Mouse (Mus musculus): ENCODE data around the gene Gm525. TPM values are rescaled to one million over a fixed set of nuclear protein-coding genes. Genes with fewer than 3 reads are reported as not detected.

The Gm525 gene
- polyA plus RNA-seq, 2 experiments: not detected

DNA sequence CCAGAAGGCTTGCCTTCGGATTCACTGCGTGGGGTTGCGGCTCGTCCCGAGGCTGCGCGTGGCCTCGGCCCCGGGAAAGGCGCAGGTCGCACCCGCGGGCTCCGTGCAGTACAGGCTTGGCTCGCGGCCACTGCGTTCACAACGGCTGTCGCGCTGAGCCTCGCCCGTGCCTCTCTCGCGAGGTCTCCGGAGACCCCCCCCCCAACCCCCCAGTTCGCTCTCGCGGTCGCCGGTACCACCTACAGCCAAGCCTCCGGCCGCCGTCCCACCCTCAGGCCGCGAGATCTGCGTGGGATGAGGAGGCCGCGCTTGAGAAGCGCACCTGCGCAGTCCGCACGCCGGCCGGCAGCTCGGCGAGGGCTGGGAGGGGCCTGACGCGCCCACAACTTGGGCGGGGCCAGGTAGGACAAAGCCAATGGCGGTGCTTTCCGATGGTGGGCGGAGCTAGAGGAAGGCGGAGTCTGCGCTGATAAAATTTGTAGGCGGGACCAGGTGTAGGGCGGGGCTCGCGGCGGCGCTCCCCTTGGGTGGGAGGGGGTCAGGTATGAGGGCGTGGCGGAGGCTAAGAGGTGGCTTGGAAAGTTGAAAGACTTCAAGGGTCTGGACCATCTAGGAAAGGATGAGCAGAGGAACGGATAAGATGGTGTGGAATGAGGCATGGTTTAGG, 13.1 kb upstream of the Gm525 start:
- Histone ChIP-seq H3K36me3 (replicated peaks; ENCODE audit: control insufficient read depth, insufficient read depth, low read depth) (no peaks in the 10 kb centered on the region), H3K4me2 (ENCODE audit: low read depth) (peak overlapping the region; percentile 100), H3K9me3 (ENCODE audit: control insufficient read depth, low read length) (no peaks in the 10 kb centered on the region), H3K4me3 (ENCODE audit: insufficient read depth in 1 of 2, low read depth in 2 of 2, low read length in 2 of 2) (peak overlapping the region; percentile 59 to 78), H3K4me1 (replicated peaks; ENCODE audit: control insufficient read depth in 2 of 2, insufficient read depth in 2 of 2, low read length in 1 of 2) (peaks cover 12 to 17% of the 10 kb centered on the region in 2 experiments), H3K27me3 (ENCODE audit: control insufficient read depth, insufficient read depth, low read length) (no peaks in the 10 kb centered on the region), H3K9ac (replicated peaks) (peak overlapping the region; percentile 64), H3K27ac (no peak overlapping the region)
- DNase-seq (ENCODE audit: low read depth in 3 of 3, low spot score in 3 of 3) (peak; percentile 70 to 78 (median 76)), ATAC-seq (ENCODE audit: insufficient read depth) (peak; percentile 89)
- WGBS (ENCODE audit: insufficient replicate concordance): under 1% methylated on average over 63 of the region's 63 CpGs
- TF ChIP-seq EP300 (IDR thresholded peaks at IDR 0.05; ENCODE audit: low read depth) (no peak), CTCF (IDR thresholded peaks at IDR 0.05; ENCODE audit: low read depth) (no peak)

DNA sequence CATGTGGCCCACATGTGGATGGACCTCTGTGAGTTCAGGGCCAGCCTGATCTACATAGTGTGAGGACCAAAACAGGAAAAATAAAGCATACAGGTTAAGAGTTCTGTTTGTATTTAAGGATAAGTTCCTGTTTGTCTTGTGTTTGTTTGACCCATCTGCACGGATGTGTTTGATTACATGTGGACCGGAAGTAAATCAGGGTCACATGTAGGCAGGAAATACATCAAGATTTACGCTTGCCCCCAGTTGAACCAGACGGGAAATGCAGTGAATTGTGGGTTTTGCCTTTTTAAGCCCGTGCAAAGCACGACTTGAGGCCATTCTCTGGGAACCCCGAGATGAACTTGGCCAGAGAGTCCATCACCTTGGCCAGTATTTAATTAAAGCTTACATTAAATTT, 12.3 kb upstream of the Gm525 start:
- DNase-seq (ENCODE audit: low read depth in 3 of 3, low spot score in 3 of 3): no peak
- Histone ChIP-seq H3K4me2 (ENCODE audit: low read depth) (no peak overlapping the region), H3K27me3 (ENCODE audit: control insufficient read depth, insufficient read depth, low read length) (no peaks in the 10 kb centered on the region), H3K9ac (replicated peaks) (no peak overlapping the region), H3K27ac (no peak overlapping the region), H3K4me3 (ENCODE audit: insufficient read depth in 1 of 2, low read depth in 2 of 2, low read length in 2 of 2) (no peak overlapping the region), H3K4me1 (replicated peaks; ENCODE audit: control insufficient read depth in 2 of 2, insufficient read depth in 2 of 2, low read length in 1 of 2) (peaks cover 12 to 17% of the 10 kb centered on the region in 2 experiments), H3K9me3 (ENCODE audit: control insufficient read depth, low read length) (no peaks in the 10 kb centered on the region), H3K36me3 (replicated peaks; ENCODE audit: control insufficient read depth, insufficient read depth, low read depth) (no peaks in the 10 kb centered on the region)
- TF ChIP-seq EP300 (IDR thresholded peaks at IDR 0.05; ENCODE audit: low read depth) (no peak), CTCF (IDR thresholded peaks at IDR 0.05; ENCODE audit: low read depth) (no peak)
- ATAC-seq (ENCODE audit: insufficient read depth): no peak
- WGBS (ENCODE audit: insufficient replicate concordance): 57% methylated on average over 7 of the region's 7 CpGs

DNA sequence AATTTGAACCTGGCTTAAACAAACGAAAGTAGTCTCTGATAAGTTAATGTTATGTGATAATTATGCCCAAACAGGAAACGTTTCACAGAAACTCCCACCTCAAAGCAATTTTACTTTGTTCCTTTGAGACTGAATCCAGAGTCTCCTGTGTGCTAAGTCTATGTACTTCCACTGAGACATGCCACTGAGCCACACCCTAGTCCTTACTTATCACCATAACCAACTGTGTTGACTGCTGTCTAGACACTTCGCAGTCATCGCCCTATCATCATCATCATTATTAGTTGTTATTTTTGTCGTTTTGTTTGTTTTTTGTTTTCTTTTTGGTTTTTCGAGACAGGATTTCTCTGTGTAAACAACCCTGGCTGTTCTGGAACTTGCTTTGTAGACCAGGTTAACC, 9.3 kb upstream of the Gm525 start:
- no peaks in the 10 kb centered on the region for H3K36me3 ChIP-seq (replicated peaks; ENCODE audit: control insufficient read depth, insufficient read depth, low read depth)
- 16% methylated on average over 6 of the region's 6 CpGs for whole genome bisulfite sequencing (ENCODE audit: insufficient replicate concordance)
- H3K9ac ChIP-seq (replicated peaks): no peak overlapping the region
- H3K9me3 ChIP-seq (ENCODE audit: control insufficient read depth, low read length): no peaks in the 10 kb centered on the region
- H3K27me3 ChIP-seq (ENCODE audit: control insufficient read depth, insufficient read depth, low read length): no peaks in the 10 kb centered on the region
- TF ChIP-seq EP300 (IDR thresholded peaks at IDR 0.05; ENCODE audit: low read depth) (no peak), CTCF (IDR thresholded peaks at IDR 0.05; ENCODE audit: low read depth) (no peak)
- peak overlapping the region; percentile 3; the same call in 1 of the 2 replicates for H3K4me2 ChIP-seq (ENCODE audit: low read depth)
- H3K4me3 ChIP-seq (ENCODE audit: insufficient read depth in 1 of 2, low read depth in 2 of 2, low read length in 2 of 2): no peak overlapping the region
- peaks cover 12% of the 10 kb centered on the region in 2 experiments for H3K4me1 ChIP-seq (replicated peaks; ENCODE audit: control insufficient read depth in 2 of 2, insufficient read depth in 2 of 2, low read length in 1 of 2)
- no peak for DNase-seq (ENCODE audit: low read depth in 3 of 3, low spot score in 3 of 3)
- ATAC-seq (ENCODE audit: insufficient read depth): no peak
- no peak overlapping the region for H3K27ac ChIP-seq

DNA sequence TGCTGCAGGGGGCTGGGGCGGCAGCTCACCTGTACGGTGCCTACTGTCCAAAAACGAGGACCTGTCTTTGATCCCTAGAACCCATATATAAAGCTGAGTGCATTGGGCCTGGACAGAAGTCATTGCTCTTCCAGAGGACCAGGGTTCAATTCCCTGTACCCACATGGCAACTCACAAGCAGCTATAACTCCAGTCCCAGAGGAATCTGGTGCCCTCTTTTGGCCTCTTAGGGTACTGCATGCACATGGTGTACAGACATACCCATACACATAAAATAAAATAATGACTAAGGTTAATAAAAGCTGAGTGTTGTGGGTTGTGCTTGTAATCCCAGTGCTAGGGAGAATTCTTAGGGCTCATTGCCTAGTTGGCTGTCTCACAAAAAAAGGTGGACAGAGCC, 8.3 kb upstream of the Gm525 start:
- peaks cover 11 to 12% of the 10 kb centered on the region in 2 experiments for H3K4me1 ChIP-seq (replicated peaks; ENCODE audit: control insufficient read depth in 2 of 2, insufficient read depth in 2 of 2, low read length in 1 of 2)
- no peak overlapping the region for H3K27ac ChIP-seq
- H3K9me3 ChIP-seq (ENCODE audit: control insufficient read depth, low read length): no peaks in the 10 kb centered on the region
- DNase-seq (ENCODE audit: low read depth in 3 of 3, low spot score in 3 of 3) (no peak), ATAC-seq (ENCODE audit: insufficient read depth) (no peak)
- TF ChIP-seq EP300 (IDR thresholded peaks at IDR 0.05; ENCODE audit: low read depth) (no peak), CTCF (IDR thresholded peaks at IDR 0.05; ENCODE audit: low read depth) (peak; percentile 74)
- H3K27me3 ChIP-seq (ENCODE audit: control insufficient read depth, insufficient read depth, low read length): no peaks in the 10 kb centered on the region
- no peak overlapping the region for H3K9ac ChIP-seq (replicated peaks)
- H3K36me3 ChIP-seq (replicated peaks; ENCODE audit: control insufficient read depth, insufficient read depth, low read depth): no peaks in the 10 kb centered on the region
- no peak overlapping the region for H3K4me2 ChIP-seq (ENCODE audit: low read depth)
- WGBS (ENCODE audit: insufficient replicate concordance): 85% methylated on average over 3 of the region's 3 CpGs
- no peak overlapping the region for H3K4me3 ChIP-seq (ENCODE audit: insufficient read depth in 1 of 2, low read depth in 2 of 2, low read length in 2 of 2)

DNA sequence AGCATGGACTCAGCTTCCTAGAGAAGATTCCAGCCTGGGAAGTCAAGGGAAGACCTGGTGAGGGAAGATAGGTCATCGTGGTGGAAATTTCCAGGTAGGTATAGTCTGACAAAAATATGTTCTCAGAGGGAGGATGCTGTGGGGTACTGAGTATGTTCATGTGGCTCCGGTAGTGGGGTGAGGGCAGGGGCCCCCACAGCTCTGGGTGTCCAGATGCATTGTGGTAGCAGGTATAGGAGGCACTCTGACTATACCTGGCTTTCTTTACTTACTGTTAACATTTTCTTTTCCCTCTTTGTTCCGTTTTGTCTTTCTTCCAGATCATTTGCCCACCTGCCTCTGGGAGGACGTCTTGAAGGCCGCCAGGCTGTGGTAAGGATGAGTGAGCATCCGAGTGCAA, 7.5 kb upstream of the Gm525 start:
- DNase-seq (ENCODE audit: low read depth in 3 of 3, low spot score in 3 of 3): no peak
- ATAC-seq (ENCODE audit: insufficient read depth): no peak
- Histone ChIP-seq H3K4me3 (ENCODE audit: insufficient read depth in 1 of 2, low read depth in 2 of 2, low read length in 2 of 2) (no peak overlapping the region), H3K27me3 (ENCODE audit: control insufficient read depth, insufficient read depth, low read length) (no peaks in the 10 kb centered on the region), H3K9ac (replicated peaks) (no peak overlapping the region), H3K27ac (no peak overlapping the region), H3K4me1 (replicated peaks; ENCODE audit: control insufficient read depth in 2 of 2, insufficient read depth in 2 of 2, low read length in 1 of 2) (peaks cover 8 to 9% of the 10 kb centered on the region in 2 experiments), H3K4me2 (ENCODE audit: low read depth) (no peak overlapping the region), H3K9me3 (ENCODE audit: control insufficient read depth, low read length) (no peaks in the 10 kb centered on the region), H3K36me3 (replicated peaks; ENCODE audit: control insufficient read depth, insufficient read depth, low read depth) (no peaks in the 10 kb centered on the region)
- TF ChIP-seq CTCF (IDR thresholded peaks at IDR 0.05; ENCODE audit: low read depth) (no peak), EP300 (IDR thresholded peaks at IDR 0.05; ENCODE audit: low read depth) (no peak)
- WGBS (ENCODE audit: insufficient replicate concordance): 62% methylated on average over 6 of the region's 6 CpGs
